Mouse (Mus musculus) layer of hippocampus, adult 9-11 months (tissue): ENCODE measurements at regions not wholly inside any gene's neighbourhood (a gene's known extent, or its start where the extent isn't known, plus 50 kb on each side); places are given as distances from the start of the nearest gene placed in this dataset.

Experiments
- DNase-seq: peaks from one replicate; pipeline ENCODE4 v3.0.0; 2022

DNA sequence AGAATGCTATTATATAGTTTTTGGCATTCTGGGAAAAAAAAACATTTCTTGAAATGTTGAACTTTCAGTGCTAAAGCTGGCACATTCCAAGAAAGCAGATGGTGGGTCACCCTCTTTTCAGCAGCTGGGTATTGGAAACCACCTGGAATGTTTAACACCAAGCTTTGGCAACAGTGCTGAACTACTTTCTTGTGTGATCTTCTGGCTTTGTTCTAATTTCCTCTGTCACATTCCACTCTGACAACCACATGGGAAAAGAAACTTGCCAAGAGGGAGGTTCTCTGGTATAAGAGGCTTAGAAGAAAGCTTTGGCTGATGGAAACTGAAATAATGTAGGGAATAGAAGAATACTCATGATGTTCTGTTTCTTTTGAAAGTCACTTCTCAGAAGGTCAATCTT, 920.4 kb upstream of the Tenm4 start:
- no peak for DNase-seq

GRCm38 (mm10) chr7:95253862-95254545, 917.0 kb upstream of the Tenm4 start:
- DNase-seq = no peak

- DNase-seq = no peak
Observed at GRCm38 (mm10) chr7:95254913-95255312, 916.1 kb upstream of the Tenm4 start.

- DNase-seq = no peak
Observed at GRCm38 (mm10) chr7:95255699-95256098, 915.3 kb upstream of the Tenm4 start.

GRCm38 (mm10) chr7:95262942-95263341, 908.1 kb upstream of the Tenm4 start:
- DNase-seq = no peak

DNA sequence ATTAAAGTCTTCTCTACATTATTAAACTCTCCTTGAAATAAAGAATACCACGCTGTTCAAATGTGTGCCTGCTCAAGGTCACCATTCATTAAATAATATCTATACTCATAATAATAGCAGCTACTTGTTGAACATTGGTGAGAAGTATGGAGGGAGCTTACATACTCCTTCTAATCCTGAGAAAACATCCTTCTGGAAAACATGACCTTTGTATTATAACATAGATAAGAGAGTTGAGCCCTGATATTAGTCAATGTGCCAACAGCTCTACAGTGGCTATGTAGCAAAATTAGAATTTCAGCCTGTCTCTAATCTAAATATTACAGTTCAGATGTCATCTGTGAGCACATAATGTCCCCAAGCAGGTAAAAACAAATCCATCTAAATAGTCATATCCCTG, 893.8 kb upstream of the Tenm4 start:
- DNase-seq = no peak

- no peak for DNase-seq
Observed at GRCm38 (mm10) chr7:95313667-95314066, 857.4 kb upstream of the Tenm4 start.

DNA sequence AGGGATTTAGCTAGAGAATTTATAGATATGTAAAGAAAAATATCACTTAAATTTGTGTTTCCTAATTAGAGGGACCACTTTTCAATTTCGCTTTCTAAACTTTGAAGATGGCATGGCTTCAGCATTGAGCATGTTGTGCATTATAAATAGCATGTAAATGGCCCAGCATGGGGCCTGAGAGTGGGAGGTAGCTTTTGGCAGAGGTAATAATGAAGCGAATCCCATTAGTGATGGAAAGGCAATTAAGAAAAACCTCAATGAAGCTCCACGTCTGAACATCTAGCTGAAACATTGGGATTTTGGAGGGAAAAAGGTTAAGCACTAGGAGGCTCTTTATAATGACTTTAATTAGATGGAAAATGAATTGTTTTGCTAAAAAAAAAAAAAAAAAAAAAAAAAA, 848.0 kb upstream of the Tenm4 start:
- DNase-seq = peak; percentile 20

DNA sequence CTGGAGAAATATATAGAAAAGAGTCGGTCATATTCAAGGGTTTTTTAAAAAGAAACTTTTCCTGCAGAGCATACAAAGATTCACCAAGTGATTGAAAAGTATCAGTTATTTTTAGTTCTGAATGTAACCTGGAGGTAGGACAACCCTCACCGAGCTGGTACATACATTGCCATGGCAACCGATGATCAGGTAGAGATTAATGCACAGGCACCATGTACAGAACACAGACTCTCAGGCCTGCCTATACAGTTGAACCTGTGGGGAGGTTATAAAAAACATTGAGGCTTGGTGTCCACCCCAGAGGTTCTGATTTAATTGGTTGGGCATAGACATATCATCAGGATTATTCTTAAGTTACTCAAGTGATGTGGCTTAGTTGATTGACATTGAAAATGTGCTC, 846.1 kb upstream of the Tenm4 start:
- DNase-seq = no peak

DNA sequence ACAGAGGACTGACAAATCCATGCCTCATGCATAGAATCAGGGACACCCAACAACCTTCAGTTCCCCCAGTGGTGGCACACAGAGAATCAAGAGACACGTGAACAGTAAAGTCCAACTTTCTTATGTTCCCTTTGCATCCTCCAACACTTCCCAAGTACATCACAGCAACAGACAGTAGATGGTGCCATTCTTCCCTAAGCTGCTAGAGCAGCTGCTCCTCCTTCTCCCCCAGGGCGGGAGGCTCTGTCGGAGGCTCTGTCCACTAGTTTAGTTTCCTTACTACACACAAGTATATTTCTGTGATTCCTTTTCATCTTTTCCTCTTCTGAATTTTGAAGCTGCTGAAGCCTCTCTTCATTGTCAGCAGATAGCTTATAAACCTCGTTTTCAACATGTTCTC, 839.0 kb upstream of the Tenm4 start:
- DNase-seq = no peak

DNA sequence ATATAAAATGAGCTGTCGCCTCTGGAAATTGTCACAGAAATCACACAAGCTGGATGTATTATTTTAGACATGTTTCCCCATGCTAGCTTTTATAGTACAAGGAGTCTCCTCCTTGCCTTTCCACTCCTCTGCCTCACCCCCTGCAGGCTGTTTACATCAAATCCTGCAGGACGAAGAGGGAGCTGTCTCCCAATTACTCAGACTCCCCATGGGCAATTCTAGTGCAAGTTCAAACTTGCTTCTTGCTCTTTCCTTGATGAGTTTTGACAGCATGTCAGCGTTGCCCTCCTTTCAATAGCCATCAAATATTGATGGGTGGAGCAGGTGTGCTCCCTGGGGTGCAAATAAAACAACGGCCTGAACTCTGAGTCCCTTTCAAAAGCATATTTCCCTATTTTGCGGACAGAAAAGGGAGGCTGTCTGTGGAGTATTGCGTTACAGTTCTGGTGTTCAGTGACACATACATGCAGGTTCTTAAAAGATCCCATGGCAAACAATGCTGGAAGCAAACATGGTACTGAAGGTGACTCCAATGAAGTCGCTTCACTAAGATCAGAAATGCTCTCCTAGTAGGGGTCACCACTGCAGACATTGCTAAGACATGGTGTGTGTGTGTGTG, 820.8 kb upstream of the Tenm4 start:
- no peak for DNase-seq

DNA sequence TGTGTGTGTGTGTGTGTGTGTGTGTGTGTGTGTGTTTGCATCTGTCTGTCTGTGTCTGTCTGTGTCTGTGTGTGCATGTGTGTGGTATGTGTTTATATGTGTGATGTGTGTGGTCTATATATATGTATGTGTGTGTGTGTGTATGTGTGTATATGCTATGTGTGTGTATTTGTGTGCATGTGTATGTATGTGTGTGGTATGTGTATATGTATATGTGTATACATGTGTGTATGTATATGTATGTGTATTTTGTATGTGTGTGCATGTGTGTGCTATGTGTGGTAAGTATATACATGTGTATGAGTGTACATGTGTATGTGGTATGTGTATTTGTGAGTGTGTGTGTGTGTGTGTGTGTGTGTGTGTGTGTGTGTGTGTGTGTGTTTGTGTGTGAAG, 820.2 kb upstream of the Tenm4 start:
- DNase-seq = no peak

GRCm38 (mm10) chr7:95351337-95351736, 819.7 kb upstream of the Tenm4 start:
- no peak for DNase-seq

DNA sequence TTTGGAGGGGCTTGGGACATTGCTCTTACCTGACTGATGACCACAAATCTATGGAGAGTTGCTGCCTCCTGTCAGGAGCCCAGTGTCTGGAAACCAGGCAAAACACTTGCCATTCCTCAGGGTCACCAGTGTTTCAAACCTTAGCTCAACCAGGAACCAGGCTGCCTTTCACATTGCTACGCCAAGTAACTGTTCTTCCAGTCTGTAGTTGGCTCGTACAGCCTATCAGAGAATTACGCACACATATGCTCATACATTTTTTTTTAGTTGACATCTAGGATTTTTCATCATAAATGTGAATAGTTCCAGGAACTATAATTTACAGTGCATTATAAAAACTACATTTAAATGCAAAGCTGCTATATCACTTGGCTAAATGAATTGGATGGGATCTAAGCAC, 818.9 kb upstream of the Tenm4 start:
- no peak for DNase-seq

DNA sequence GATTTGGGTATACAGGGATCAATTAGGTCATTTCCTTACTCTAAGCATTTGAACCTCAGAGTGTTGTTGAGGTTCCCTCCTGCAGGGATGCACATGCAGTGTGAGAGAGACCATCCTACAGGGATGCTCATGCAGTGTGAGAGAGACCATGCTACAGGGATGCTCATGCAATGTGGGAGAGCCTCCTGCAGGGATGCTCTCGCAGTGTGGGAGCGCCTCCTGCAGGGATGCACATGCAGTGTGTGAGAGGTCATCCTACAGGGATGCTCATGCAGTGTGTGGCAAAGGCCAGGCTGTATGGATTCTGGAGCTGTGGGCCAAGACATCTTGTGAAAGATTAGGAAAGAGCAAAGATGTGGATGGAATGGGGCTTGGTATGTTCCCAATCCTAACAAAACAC, 816.1 kb upstream of the Tenm4 start:
- DNase-seq = no peak

DNA sequence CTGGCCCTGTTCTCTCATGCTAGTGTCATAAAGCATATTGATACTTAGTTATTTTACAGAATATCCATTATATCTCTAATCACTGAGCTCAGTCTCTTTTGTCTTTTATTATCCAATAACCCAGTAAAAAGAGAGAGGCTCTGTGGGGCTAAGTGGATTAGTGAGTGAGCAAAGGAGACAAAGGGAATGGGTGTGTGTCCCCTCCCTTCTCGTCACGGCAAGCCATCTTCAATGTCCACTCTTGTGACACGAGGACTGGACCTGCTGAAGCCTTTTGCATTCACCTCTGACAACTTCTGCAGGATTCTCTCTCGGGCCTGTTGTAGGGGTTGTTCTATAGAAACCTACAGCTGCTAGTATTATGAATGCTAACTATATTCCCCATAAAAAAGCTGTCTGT, 812.3 kb upstream of the Tenm4 start:
- no peak for DNase-seq

GRCm38 (mm10) chr7:95359154-95359553, 811.9 kb upstream of the Tenm4 start:
- no peak for DNase-seq
